ENCODE assay signal across 9 mouse cellular contexts in the genomic region with DNA sequence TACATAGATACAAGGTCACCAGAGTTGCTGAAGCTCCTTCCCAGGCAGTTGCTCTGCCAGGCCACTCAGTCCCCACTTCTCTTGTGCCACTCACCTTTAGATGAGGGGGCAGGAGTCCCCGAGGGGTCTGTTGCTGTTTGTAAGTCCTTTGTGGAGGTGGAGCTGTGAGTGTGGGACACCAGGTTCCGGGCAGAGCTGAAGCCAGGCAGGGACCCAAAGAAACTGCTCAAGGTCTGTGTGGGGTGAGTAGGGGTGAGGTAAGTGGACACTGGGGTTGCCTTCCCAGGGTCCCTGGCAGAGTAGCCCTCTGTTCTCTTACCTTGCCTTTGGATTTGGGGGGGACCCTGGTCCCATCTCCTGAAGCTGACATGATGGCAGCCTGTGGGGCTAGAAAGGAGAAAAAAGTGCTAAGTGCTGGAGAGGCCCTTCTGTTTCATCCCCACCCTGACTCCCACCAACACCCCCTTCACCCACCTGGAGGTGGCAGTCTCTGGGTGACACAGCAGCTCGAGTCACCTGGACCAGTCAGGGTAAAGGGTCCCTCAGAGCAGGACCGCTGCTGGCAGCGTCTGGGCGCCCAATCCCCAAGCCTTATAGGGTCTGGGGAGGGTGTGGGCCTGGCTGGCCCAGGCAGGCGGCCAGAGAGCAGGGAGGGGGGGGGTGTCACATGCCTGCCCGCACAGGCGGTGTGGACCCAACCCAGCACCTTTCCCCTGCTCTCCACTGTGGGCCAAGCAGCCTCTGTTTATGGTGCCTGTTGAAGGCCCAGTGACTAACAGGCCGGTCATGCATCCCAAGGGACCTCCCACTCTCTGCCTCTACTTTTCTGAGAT. TPM values are rescaled to one million over a fixed set of nuclear protein-coding genes. Genes with fewer than 3 reads are reported as not detected.
DNase-seq lines count a peak whose midpoint lies in the region; ATAC-seq lines count a peak whose summit lies in the region.
"Had no signal": no experiment of that assay in that cellular context is flagged by ENCODE, and none has a peak within 500 bp of the region (broad histone marks: within the 10 kb centered on the region; RNA-seq: fewer than 3 reads in every experiment).

A gene (minus strand): TSS at position 585 of the 833 bp plus-strand sequence.

- no peaks in the 10 kb centered on the region for H3K36me3 ChIP-seq in liver, embryonic 15.5 days (replicated peaks)
- H3K36me3 ChIP-seq in liver, embryonic 11.5 days (ENCODE audit: control insufficient read depth, insufficient read depth, low read length): no peaks in the 10 kb centered on the region

- H3K4me3 ChIP-seq in liver, embryonic 15.5 days (replicated peaks): no peak within 1 kb of the TSS
- no peak within 1 kb of the TSS for H3K4me3 ChIP-seq in liver, embryonic 11.5 days (ENCODE audit: low read depth, low read length)

- no peak within 1 kb of the TSS for H3K4me2 ChIP-seq in liver, embryonic 15.5 days
- H3K4me2 ChIP-seq in liver, embryonic 11.5 days: no peak within 1 kb of the TSS

- 0 out of 2 replicates have a peak, but pooled peaks have one; percentile 14 for ATAC-seq in liver, embryonic 15.5 days (ENCODE audit: insufficient read depth)
- no peak for ATAC-seq in liver, embryonic 11.5 days (replicated peaks; ENCODE audit: low FRiP score)
- ATAC-seq: forebrain, embryonic 14.5 days had no signal

- DNase-seq in liver, embryonic 11.5 days (ENCODE audit: low spot score): no peak
- DNase-seq in adrenal gland, adult 8-10 months: no peak
- DNase-seq in gastrocnemius, postnatal 36 days: peak; percentile 45 to 74
- no peak for DNase-seq in large intestine, adult 2 months (ENCODE audit: low read depth, low spot score)
- no peak for DNase-seq in spleen, postnatal 14 days (ENCODE audit: low spot score in 2 of 2)
- no peak for DNase-seq in frontal cortex, postnatal 14 days (ENCODE audit: low spot score in 2 of 2)
- DNase-seq in kidney, adult 8-10 months: no peak

- no peaks in the 10 kb centered on the region for H3K27me3 ChIP-seq in liver, embryonic 15.5 days
- no peaks in the 10 kb centered on the region for H3K27me3 ChIP-seq in liver, embryonic 11.5 days (replicated peaks; ENCODE audit: control insufficient read depth, insufficient read depth, low read length)

- intact Hi-C loops in gastrocnemius, postnatal 36 days (cut with DNase I): no loop called here

- no peaks in the 10 kb centered on the region for H3K9me3 ChIP-seq in liver, embryonic 15.5 days (replicated peaks)
- H3K9me3 ChIP-seq in liver, embryonic 11.5 days (ENCODE audit: control insufficient read depth, low read length): no peaks in the 10 kb centered on the region

- 0 out of 2 replicates have a peak, but pooled peaks cover 10% of the 10 kb centered on the region for H3K4me1 ChIP-seq in liver, embryonic 15.5 days (replicated peaks)
- H3K4me1 ChIP-seq in liver, embryonic 11.5 days (replicated peaks; ENCODE audit: control insufficient read depth, insufficient read depth, low read length): no peaks in the 10 kb centered on the region

- no peak within 1 kb of the TSS for H3K9ac ChIP-seq in liver, embryonic 15.5 days
- H3K9ac ChIP-seq in liver, embryonic 11.5 days (ENCODE audit: low read depth, low read length): no peak within 1 kb of the TSS

- H3K27ac ChIP-seq in liver, embryonic 15.5 days (replicated peaks): no peak within 1 kb of the TSS
- no peak within 1 kb of the TSS for H3K27ac ChIP-seq in liver, embryonic 11.5 days (ENCODE audit: low read depth, low read length)

- 55% methylated on average over 10 of the region's 10 CpGs for WGBS in liver, embryonic 15.5 days (ENCODE audit: insufficient replicate concordance)
- WGBS in liver, embryonic 11.5 days: 51% methylated on average over 10 of the region's 10 CpGs
- WGBS in large intestine, adult 2 months: 43% methylated on average over 10 of the region's 10 CpGs

RNA-seq across cellular contexts. Expression of the gene that starts here (rescaled TPM):
- 0.02 and 0.06 TPM in 2 replicates for polyA plus RNA-seq in liver, embryonic 15.5 days (2015; fragmentation: Nextera tagmentation; extraction: Ambion mirVana)
- polyA plus RNA-seq in liver, embryonic 11.5 days (2014; fragmentation: Nextera tagmentation; extraction: Ambion mirVana): 0.14 TPM in 1 of 2 replicates, not detected in the other
- total RNA-seq in adrenal gland, adult 8-10 months (2022): 100 to 1,000 TPM in 1 of 4 experiments, 10 to 100 TPM in 3; 45.4 to 191 (median 87.0) TPM
- total RNA-seq in gastrocnemius, postnatal 36 days (2021): 100 to 1,000 TPM; 242 to 290 TPM
- 12.9 and 18.1 TPM in 2 replicates for polyA plus RNA-seq in large intestine, adult 2 months (2012; rRNA removed)

Comparison
In these comparisons a context has a peak if more than half of its experiments do, and no peak if none do; other contexts are left out.
1. RNA of the gene that starts here (polyA plus RNA-seq): 12.9 to 18.1 TPM in large intestine, adult 2 months; 0.14 TPM in liver, embryonic 11.5 days and 0.02 to 0.06 TPM in liver, embryonic 15.5 days; every median in the first group is over 10 times any median in the second.
2. Peak in ATAC-seq in liver, embryonic 15.5 days; RNA of the gene not detected or under 1 TPM.
3. DNase-seq: peak in gastrocnemius, postnatal 36 days (2 of 2); none in liver, embryonic 11.5 days (single experiment), adrenal gland, adult 8-10 months (single experiment), large intestine, adult 2 months (single experiment), spleen, postnatal 14 days (0 of 2), frontal cortex, postnatal 14 days (0 of 2) and kidney, adult 8-10 months (0 of 2).